In the genomic region with DNA sequence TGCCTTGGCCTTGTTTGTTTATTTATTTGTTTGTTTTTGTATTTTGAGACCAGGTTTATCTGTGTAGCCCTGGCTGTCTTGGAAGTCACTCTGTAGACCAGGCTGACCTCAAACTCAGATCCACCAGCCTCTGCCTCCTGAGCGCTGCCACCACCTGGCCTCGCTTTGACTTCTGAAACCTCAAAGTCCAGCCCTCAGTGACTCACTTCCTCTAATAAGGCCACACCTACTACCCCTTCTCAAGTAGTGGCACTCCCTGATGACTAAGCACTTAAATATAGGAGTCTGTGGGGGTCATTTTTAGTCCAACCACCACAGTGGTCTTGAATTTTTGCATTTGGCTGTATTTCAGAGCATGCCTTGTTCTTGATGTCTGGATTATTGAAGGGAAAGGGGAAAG, we compare ENCODE assay signal across 17 mouse cellular contexts.
"Had no signal": no experiment of that assay in that cellular context is flagged by ENCODE, and none has a peak within 500 bp of the region (broad histone marks: within the 10 kb centered on the region; RNA-seq: fewer than 3 reads in every experiment).

No protein-coding gene starts in this region.

- H3K4me3 ChIP-seq: left cerebral cortex, adult 2 months; liver, embryonic 13.5 days; neural tube, embryonic 12.5 days; neural tube, embryonic 15.5 days; stomach, embryonic 15.5 days had no signal

- H3K27me3 ChIP-seq: liver, embryonic 13.5 days; neural tube, embryonic 12.5 days; neural tube, embryonic 15.5 days; stomach, embryonic 15.5 days had no signal

- DNase-seq: kidney, postnatal 14 days; kidney, postnatal 4 days; layer of hippocampus, adult 9-11 months; layer of hippocampus, postnatal 36 days; liver, embryonic 13.5 days; lung, adult 2 months; lung, postnatal 14 days; lung, postnatal 4 days; midbrain, embryonic 14.5 days; right cerebral cortex, postnatal 25 days; spleen, adult 18-20 months; thymus, postnatal 25 days had no signal

- H3K4me2 ChIP-seq: liver, embryonic 13.5 days; midbrain, embryonic 11.5 days; neural tube, embryonic 12.5 days; neural tube, embryonic 15.5 days; stomach, embryonic 15.5 days had no signal

- H3K9ac ChIP-seq: liver, embryonic 13.5 days; neural tube, embryonic 12.5 days; neural tube, embryonic 15.5 days; stomach, embryonic 15.5 days had no signal

- H3K36me3 ChIP-seq: liver, embryonic 13.5 days; neural tube, embryonic 12.5 days; neural tube, embryonic 15.5 days; stomach, embryonic 15.5 days had no signal

- H3K4me1 ChIP-seq: liver, embryonic 13.5 days; neural tube, embryonic 12.5 days; stomach, embryonic 15.5 days had no signal

- H3K27ac ChIP-seq: left cerebral cortex, adult 2 months; liver, embryonic 13.5 days; neural tube, embryonic 12.5 days; neural tube, embryonic 15.5 days; stomach, embryonic 15.5 days had no signal

- H3K9me3 ChIP-seq: liver, embryonic 13.5 days; neural tube, embryonic 12.5 days; neural tube, embryonic 15.5 days; stomach, embryonic 15.5 days had no signal
